Mouse (Mus musculus) liver, adult 2 months (tissue): ENCODE measurements at regions not wholly inside any gene's neighbourhood (a gene's known extent, or its start where the extent isn't known, plus 50 kb on each side); places are given as distances from the start of the nearest gene placed in this dataset.

Experiments
- CTCF ChIP-seq: fragments of 200-500 bp; IDR thresholded peaks from 2 replicates; pipeline ENCODE4 v1.5.1; 2011; ENCODE audit warnings: low read depth, low read length, control low read depth
- POLR2A ChIP-seq: fragments of 200-500 bp; IDR thresholded peaks from 2 replicates; pipeline ENCODE4 v1.6.1; 2011; ENCODE audit warnings: low read length, control low read depth; ENCODE audit not compliant: insufficient read depth; ENCODE audit errors: extremely low read depth

GRCm38 (mm10) chr3:77831760-77832159 is 1454.6 kb downstream of the Rapgef2 start:
- TF ChIP-seq CTCF (no peak), POLR2A (no peak)
